ENCODE assay signal across 20 mouse cellular contexts in the genomic region with DNA sequence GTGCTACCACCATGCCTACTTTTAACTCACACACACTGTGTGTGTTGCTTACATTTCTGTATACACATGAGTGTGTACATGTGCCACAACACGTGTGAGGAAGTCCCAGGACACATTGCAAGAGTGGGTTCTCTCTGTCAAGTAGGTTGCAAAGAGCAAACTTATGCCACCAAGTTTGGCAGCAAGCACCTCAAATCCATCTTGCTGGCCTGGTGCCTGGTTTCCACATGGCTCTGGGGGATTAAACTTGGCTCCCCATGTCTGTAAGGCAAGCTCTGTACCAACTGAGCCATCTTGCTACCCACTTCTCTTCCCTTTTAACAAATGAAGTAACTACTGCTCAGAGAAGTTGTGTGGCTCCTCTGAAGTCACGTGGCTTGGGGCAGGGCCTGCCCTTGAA.
"Had no signal": no experiment of that assay in that cellular context is flagged by ENCODE, and none has a peak within 500 bp of the region (broad histone marks: within the 10 kb centered on the region; RNA-seq: fewer than 3 reads in every experiment).

No protein-coding gene starts in this region.

- H3K9me3 ChIP-seq: limb, embryonic 12.5 days; limb, embryonic 15.5 days; midbrain, embryonic 10.5 days; midbrain, embryonic 13.5 days; neural tube, embryonic 13.5 days had no signal

- H3K27me3 ChIP-seq: neural tube, embryonic 13.5 days had no signal

- DNase-seq: kidney, adult 18-20 months; kidney, adult 9 months; kidney, postnatal 14 days; kidney, postnatal 4 days; liver, postnatal 0 days; lung, embryonic 14.5 days; thymus, adult 18-20 months; thymus, postnatal 36 days had no signal

- H3K4me1 ChIP-seq: megakaryocyte, embryonic 14.5 days had no signal

- H3K4me3 ChIP-seq: limb, embryonic 12.5 days; limb, embryonic 15.5 days; megakaryocyte, embryonic 14.5 days; midbrain, embryonic 10.5 days; midbrain, embryonic 13.5 days; myocyte; neural tube, embryonic 13.5 days had no signal

- H3K27ac ChIP-seq: limb, embryonic 12.5 days; limb, embryonic 15.5 days; liver, embryonic 14.5 days; macrophage; midbrain, embryonic 10.5 days; midbrain, embryonic 13.5 days; neural tube, embryonic 13.5 days had no signal

- ATAC-seq: liver, postnatal 0 days; lung, postnatal 0 days; midbrain, embryonic 13.5 days; midbrain, embryonic 16.5 days had no signal

- H3K36me3 ChIP-seq: limb, embryonic 12.5 days; limb, embryonic 15.5 days; midbrain, embryonic 10.5 days; midbrain, embryonic 13.5 days; neural tube, embryonic 13.5 days had no signal

- H3K4me2 ChIP-seq: limb, embryonic 12.5 days; limb, embryonic 15.5 days; liver, embryonic 11.5 days; lung, embryonic 14.5 days; midbrain, embryonic 13.5 days; neural tube, embryonic 13.5 days had no signal

- H3K9ac ChIP-seq: limb, embryonic 12.5 days; limb, embryonic 15.5 days; liver, embryonic 14.5 days; liver, postnatal 0 days; lung, embryonic 14.5 days; midbrain, embryonic 13.5 days; neural tube, embryonic 13.5 days had no signal
